Mouse (Mus musculus) adrenal gland, adult 8-10 months (tissue): ENCODE measurements around the gene F8. TPM values are rescaled to one million over a fixed set of nuclear protein-coding genes. Genes with fewer than 3 reads are reported as not detected.
"Not testable (repeated sequence)": the region's sequence is repeated elsewhere in the genome, so short reads cannot be mapped to it uniquely, and the experiment has no call there.

ENCODE experiments used
- DNase-seq: peaks from one replicate; pipeline ENCODE4 v3.0.0; 2022
- total RNA-seq, 4 experiments: library from RNA; stranded (reverse); gene quantifications; 2 replicates each; pipeline ENCODE4 v1.2.4; 2022

F8 gene
- total RNA-seq, result 10 to 100 TPM in 3 of 4 experiments, 1 to 10 TPM in 1; 6.8 to 14.8 (median 12.1) TPM

DNA sequence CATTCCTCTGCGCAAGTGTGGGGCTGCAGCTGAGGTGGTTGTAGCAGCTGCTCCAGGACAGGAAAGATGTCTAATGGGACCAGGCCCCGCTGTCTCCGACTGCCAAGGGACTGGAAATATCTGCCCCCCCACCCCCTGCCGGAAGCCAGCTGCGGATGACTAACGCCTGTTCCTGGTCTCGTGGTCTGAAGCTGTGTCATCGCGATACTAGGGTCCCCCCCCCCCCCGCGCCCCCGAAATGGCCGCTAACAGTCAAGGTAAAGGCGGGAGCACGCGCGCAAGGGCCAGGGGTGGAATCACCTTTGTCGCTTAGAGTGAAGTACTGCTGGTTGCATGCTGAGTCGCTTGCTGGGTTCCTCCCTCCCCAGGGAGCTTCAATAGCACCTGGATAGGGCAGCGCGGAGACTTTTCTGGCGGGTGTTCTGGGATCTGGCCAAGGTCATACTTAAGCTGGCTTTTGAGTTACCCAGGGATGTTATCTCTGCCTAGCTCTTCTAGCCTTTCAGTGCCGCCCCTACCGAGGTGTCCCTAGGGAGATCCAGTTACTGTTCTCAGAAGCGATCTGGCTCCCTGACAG, at the start of gene F8, which contains the start of gene Fundc2:
TSS of gene F8 (minus strand) at position 421 of the 577 bp plus-strand sequence.
TSS of gene Fundc2 (plus strand) at position 205 of the 577 bp plus-strand sequence.
- DNase-seq, result peak; percentile 45

- peak; percentile 87 for DNase-seq
These were observed 33.7 kb upstream of the F8 start, which contains the start of the genes Cmc4, Mtcp1 and Brcc3 for GRCm38 (mm10) chrX:75415936-75416785. Gene Cmc4, minus strand, starts transcription at chrX:75416584. Gene Mtcp1, minus strand, starts transcription at chrX:75416588. Gene Brcc3, plus strand, starts transcription at chrX:75416628.

DNA sequence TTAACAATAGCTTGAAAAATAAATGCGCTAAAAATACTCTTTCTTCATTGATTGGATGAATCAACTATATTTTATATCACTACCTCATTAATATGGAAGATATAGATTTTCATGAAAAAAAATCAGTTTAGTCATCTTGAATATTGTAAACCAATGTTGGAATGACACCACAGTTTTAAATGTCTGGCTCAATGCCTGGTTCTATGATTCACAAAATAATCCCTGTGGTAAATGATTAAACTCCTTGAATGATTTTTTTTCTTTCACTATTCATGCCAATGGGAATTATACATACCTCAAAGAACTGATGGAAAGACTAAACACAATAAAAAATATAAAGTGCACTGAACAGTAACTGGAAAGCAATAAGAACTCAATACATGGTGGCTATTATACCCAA, 27.3 kb upstream of the F8 start:
- DNase-seq, result no peak

- DNase-seq, result no peak
These were observed 20.9 kb upstream of the F8 start for GRCm38 (mm10) chrX:75403350-75403749.

GRCm38 (mm10) chrX:75402668-75403067, 20.3 kb upstream of the F8 start:
- no peak for DNase-seq

DNA sequence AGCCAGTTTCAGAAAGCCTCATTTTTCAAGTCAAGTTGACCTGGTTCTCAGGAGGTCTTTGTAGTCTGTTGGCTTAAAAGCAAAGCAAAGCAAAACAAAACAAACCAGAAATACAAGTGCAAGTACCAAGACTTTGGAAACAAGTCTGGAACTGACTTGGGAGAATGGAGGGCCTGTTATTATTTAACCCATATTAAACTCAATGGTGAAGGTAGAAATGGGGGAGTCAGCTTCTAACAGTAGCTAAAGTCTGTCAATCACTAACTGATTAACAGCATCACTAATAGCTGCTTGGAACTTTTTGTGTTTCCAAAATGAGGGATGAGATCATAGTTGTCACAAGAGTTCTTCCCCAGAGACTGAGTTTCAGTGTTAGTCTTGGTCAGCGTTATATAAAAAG, 17.1 kb upstream of the F8 start:
- DNase-seq, result no peak

GRCm38 (mm10) chrX:75381699-75382098, 716 bp downstream of the F8 start:
- no peak for DNase-seq

GRCm38 (mm10) chrX:75381176-75381575, 1.2 kb downstream of the F8 start:
- no peak for DNase-seq

- DNase-seq, result no peak
These were observed 5.6 kb downstream of the F8 start for GRCm38 (mm10) chrX:75376815-75377214.

DNA sequence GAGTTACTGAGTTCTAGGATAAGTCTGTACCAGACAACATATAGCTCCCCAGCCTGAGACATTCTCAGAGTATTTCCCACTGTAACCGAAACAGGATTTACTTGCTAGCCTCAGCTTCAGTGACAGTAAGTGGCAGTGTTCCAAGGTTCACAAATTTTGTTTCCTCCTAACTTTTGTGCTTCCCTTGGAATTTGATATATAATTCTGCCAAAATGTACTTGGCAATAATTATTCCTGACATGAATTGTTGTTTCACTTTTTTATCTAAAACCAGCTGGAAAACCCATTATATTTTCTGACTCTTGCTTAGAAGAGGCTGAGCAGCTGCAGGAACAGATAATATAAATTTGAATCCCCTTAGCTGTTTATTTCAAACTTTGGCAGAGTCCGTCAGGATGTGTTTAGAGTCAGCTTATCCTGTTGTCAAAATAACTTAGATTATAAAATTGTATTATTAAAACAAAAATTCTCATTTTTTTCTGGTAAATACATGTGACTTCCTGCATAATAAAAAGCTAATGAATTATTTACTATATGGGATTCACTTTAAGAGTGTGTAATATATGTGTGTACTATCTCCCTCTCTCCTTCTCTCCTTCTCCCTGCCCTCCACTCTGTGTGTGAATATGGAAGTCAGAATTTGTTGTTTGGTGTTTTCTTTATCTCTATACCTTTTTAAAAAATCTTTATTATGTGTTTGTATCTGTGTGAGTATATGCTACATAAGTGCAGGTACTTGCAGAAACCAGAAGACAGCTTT, 9.6 kb downstream of the F8 start:
- DNase-seq, result no peak

DNA sequence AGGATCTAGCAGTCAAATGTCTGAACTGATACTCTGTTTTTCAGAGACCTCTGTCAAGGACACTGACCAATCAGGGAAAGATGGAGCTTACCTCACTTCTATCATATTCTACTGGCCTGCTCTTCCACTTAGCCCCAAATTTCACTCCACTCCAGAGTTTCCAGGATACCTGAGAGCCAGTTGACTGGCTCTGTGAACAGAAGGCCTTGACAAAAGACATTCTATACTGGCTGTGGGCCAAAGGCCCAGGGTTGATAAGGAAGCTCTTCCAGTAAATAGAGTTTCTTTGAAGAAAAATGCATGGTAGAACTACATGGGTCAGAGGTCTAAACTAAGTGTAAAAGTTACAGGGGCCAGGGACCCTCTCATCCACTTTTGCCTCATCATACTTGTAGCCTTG, 12.2 kb downstream of the F8 start:
- peak; percentile 25 for DNase-seq

GRCm38 (mm10) chrX:75323556-75323955, 58.9 kb downstream of the F8 start:
- DNase-seq, result no peak

DNA sequence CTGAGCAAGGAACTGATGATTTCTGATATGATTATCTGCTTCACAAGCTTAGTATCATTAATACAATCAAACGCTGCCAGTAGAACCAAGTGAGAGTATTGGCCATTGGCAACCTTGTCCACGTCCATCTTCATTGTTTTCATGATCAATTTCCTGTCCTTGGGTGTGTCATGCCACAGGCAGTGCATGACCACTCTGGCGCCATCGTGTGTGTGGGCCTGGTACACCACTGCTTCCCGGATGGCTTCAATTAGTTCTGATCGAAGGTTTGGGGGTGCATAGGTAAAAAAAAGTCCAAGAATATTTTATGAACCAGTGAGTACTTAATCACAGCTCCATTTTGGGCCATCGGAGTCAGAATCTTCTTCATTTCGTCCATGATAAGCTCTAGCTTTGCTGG, 110.7 kb downstream of the F8 start:
- DNase-seq, result no peak

DNA sequence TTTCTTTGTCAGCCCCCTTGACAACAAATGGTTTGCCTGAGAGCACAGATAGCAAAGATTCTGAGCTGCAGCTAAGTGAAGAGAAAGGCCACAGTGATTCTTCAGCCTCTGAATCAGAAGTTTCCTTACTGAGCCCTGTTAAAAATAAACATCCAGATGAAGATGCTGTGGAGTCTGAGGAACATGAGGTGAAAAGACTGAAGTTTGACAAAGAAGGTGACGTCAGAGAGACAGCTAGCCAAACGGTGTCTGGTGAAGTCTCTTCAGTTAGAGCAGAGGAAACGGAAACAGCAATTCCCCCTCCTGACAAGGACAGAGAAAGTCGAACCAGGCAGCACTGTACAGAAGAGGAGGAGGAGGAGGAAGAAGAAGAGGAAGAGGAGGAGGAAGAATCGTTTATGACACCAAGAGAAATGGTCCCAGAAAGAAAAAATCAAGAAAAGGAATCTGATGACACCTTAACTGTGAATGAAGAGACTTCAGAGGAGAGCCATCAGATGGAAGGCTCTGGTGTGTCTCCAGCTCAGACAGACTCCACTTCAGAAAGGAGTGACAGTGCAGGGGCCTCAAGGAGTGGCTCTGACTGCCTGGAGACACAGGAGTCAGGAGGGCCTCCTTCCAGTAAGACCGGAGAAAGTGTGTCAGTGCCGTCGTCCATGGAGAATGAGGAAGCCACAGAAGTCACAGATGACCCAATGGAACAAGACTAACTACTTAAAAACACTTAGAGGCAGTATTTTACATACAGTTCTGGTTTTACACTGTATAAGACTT, 148.6 kb downstream of the F8 start:
- not testable (repeated sequence) for DNase-seq

GRCm38 (mm10) chrX:75231456-75231855, 151.0 kb downstream of the F8 start:
- DNase-seq, result no peak

DNA sequence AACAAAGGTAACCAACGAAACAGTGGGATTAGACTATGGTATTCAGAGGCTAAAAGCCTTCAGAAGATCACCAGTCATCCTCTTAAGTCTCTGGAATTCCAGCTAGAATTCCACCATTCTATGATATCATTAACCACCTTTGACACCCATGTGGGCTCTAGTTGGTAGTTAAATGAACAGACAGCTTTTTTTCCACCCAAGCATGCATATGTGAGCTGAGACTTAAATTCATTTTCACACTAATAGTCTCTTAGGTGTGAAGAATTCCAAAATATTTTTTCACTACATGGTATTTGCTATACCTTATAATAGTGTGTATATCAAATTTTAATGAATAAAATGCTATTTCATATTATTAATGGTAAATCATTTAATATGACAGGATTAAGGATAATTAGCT, 218.7 kb downstream of the F8 start, which contains the start of gene Smim9:
TSS of gene Smim9 (minus strand) at position 101 of the 400 bp plus-strand sequence.
- DNase-seq, result no peak

- no peak for DNase-seq
These were observed 226.7 kb downstream of the F8 start for GRCm38 (mm10) chrX:75155576-75156243.

GRCm38 (mm10) chrX:75152249-75152648, 230.2 kb downstream of the F8 start:
- no peak for DNase-seq

DNA sequence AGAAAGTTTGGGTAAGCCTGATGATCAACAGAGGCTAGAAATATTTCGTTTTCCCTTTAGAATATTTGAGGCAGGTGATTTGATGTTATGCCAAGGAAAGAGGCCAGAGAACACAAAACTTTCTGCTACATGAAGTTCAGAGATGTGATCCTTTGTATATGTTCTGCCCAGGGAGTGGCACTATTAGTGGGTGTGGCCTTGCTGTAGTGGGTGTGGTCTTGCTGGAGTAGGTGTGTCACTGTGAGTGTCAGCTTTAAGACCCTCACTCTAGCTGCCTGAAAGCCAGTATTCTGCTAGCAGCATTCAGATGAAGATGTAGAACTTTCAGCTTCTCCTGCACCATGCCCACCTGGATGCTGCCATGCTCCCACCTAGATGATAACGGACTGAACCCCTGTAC, 232.1 kb downstream of the F8 start:
- no peak for DNase-seq

- no peak for DNase-seq
These were observed 234.0 kb downstream of the F8 start for GRCm38 (mm10) chrX:75148414-75148813.

- not testable (repeated sequence) for DNase-seq
These were observed 239.3 kb downstream of the F8 start for GRCm38 (mm10) chrX:75143124-75143555.
